Mouse (Mus musculus) c-Kit-positive CD71-negative TER-119-negative erythroid progenitor cells, embryonic 14.5 days (primary cell): ENCODE data around the gene D5Ertd579e.
A peak's percentile ranks its signal among the peaks of the same experiment; 100 is the strongest.

Source experiments
- DNase-seq: peaks from one replicate; pipeline ENCODE4 v3.0.0-alpha.2; 2013; ENCODE audit warnings: low read depth

D5Ertd579e gene

GRCm38 (mm10) chr5:36720710-36721375, 25.0 kb upstream of the D5Ertd579e start:
- peak; percentile 34 for DNase-seq

- DNase-seq: no peak
Observed at GRCm38 (mm10) chr5:36720219-36720618, 24.4 kb upstream of the D5Ertd579e start.

- no peak for DNase-seq
Observed at GRCm38 (mm10) chr5:36719601-36720000, 23.8 kb upstream of the D5Ertd579e start.

GRCm38 (mm10) chr5:36719135-36719534, 23.3 kb upstream of the D5Ertd579e start:
- DNase-seq: no peak

GRCm38 (mm10) chr5:36717889-36718288, 22.1 kb upstream of the D5Ertd579e start:
- DNase-seq: no peak

GRCm38 (mm10) chr5:36716816-36717215, 21.0 kb upstream of the D5Ertd579e start:
- DNase-seq: no peak

- DNase-seq: no peak
Observed at GRCm38 (mm10) chr5:36714832-36715231, 19.0 kb upstream of the D5Ertd579e start.

- DNase-seq: no peak
Observed at GRCm38 (mm10) chr5:36713693-36714092, 17.9 kb upstream of the D5Ertd579e start.

- peak; percentile 65 for DNase-seq
Observed at GRCm38 (mm10) chr5:36712553-36713534, 17.0 kb upstream of the D5Ertd579e start.

- no peak for DNase-seq
Observed at GRCm38 (mm10) chr5:36711863-36712262, 16.0 kb upstream of the D5Ertd579e start.

- DNase-seq: no peak
Observed at GRCm38 (mm10) chr5:36705792-36706191, 10.0 kb upstream of the D5Ertd579e start.

GRCm38 (mm10) chr5:36705390-36705789, 9.6 kb upstream of the D5Ertd579e start:
- DNase-seq: no peak

GRCm38 (mm10) chr5:36704684-36705083, 8.9 kb upstream of the D5Ertd579e start:
- DNase-seq: no peak

GRCm38 (mm10) chr5:36700939-36701620, 5.3 kb upstream of the D5Ertd579e start:
- no peak for DNase-seq

GRCm38 (mm10) chr5:36698689-36699088, 2.9 kb upstream of the D5Ertd579e start:
- DNase-seq: no peak

GRCm38 (mm10) chr5:36698067-36698670, 2.3 kb upstream of the D5Ertd579e start:
- no peak for DNase-seq

GRCm38 (mm10) chr5:36696504-36697300, 878 bp upstream of the D5Ertd579e start:
- no peak for DNase-seq

GRCm38 (mm10) chr5:36695005-36695404, 819 bp downstream of the D5Ertd579e start:
- DNase-seq: no peak

- DNase-seq: no peak
Observed at GRCm38 (mm10) chr5:36693651-36694050, 2.2 kb downstream of the D5Ertd579e start.

- DNase-seq: no peak
Observed at GRCm38 (mm10) chr5:36691423-36691822, 4.4 kb downstream of the D5Ertd579e start.

GRCm38 (mm10) chr5:36685170-36685569, 10.7 kb downstream of the D5Ertd579e start:
- no peak for DNase-seq
